Mouse (Mus musculus) limb, embryonic 10.5 days (tissue): ENCODE data around the gene Lekr1. TPM values are rescaled to one million over a fixed set of nuclear protein-coding genes. Genes with fewer than 3 reads are reported as not detected.

ENCODE experiments used
- DNase-seq: peaks from one replicate; pipeline ENCODE4 v3.0.0-alpha.2; 2017; ENCODE audit warnings: low spot score
- H3K27ac ChIP-seq: fragments of 300-500 bp; sonication (generic); 2 replicates; pipeline ENCODE4 v1.5.1; 2016; ENCODE audit warnings: mild to moderate bottlenecking
- H3K27me3 ChIP-seq: fragments of 300-500 bp; sonication (generic); 2 replicates; pipeline ENCODE4 v1.6.1; 2016; ENCODE audit warnings: low read depth, mild to moderate bottlenecking; ENCODE audit not compliant: poor library complexity, severe bottlenecking
- H3K36me3 ChIP-seq: fragments of 300-500 bp; sonication (generic); 2 replicates; pipeline ENCODE4 v1.6.1; 2016; ENCODE audit warnings: mild to moderate bottlenecking, moderate library complexity
- H3K4me1 ChIP-seq: fragments of 300-500 bp; sonication (generic); 2 replicates; pipeline ENCODE4 v1.6.1; 2016
- H3K4me3 ChIP-seq: fragments of 300-500 bp; sonication (generic); 2 replicates; pipeline ENCODE4 v1.5.1; 2016; ENCODE audit warnings: mild to moderate bottlenecking, moderate library complexity
- H3K9me3 ChIP-seq: fragments of 300-500 bp; sonication (generic); replicated peaks from 2 replicates; pipeline ENCODE4 v1.6.1; 2016; ENCODE audit warnings: mild to moderate bottlenecking
- WGBS: fragments of 180-500 bp; shearing (Covaris S2); methylation state at CpG from one replicate; pipeline ENCODE4 v1.1.7; 2016; 5-methylcytosine and 5-hydroxymethylcytosine counted together
- polyA plus RNA-seq: library from polyadenylated mRNA; unstranded; fragments of >200 nt; fragmentation: Nextera tagmentation; extraction: Ambion mirVana; gene quantifications from 2 replicates; pipeline ENCODE4 v1.2.1, GENCODE M21; 2016

Lekr1 gene
- polyA plus RNA-seq, 1 experiment from 2014 or later = 5.3 TPM

DNA sequence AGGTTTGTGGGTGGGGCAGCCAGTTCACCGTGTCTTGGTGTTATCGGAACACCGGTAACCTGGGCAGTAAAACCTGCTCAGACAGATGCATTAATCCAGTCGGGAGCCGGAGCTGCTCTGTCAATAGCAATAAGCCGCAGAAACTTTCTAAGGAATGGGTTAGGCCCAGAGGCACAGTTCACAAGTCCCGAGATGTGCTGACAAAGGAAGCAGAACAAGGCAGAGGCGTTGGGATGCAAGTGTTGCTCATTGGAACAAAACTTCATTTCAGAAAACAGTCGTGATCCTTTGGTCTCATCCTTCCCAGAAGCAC, 6.5 kb upstream of the Lekr1 start:
- 3% methylated on average over 9 of the region's 9 CpGs for WGBS
- Histone ChIP-seq H3K4me3 (peak overlapping the region; percentile 79), H3K36me3 (no peaks in the 10 kb centered on the region), H3K4me1 (peaks cover 31% of the 10 kb centered on the region), H3K9me3 (no peaks in the 10 kb centered on the region), H3K27ac (peak overlapping the region; percentile 94), H3K27me3 (peaks cover 20% of the 10 kb centered on the region)
- DNase-seq = no peak

DNA sequence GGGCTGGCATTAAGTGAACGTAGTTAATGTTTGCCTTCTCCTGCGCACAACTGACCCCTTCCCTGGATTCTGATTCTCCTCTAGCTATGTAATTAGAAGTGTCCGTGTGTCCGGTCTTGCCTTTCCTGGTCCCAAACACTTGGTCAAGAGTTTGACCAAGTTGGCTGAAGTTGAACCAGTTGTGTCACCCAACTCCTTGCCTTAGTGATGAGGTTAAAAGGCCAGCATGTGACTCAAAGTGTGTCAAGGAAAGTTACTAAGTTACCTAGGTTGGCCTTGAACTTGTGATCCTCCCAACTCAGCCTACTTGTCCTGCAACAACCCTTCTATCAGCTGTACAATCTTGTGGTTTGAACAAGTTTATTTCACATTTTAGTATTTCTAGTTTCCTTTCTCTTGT, 5.7 kb upstream of the Lekr1 start:
- 92% methylated on average over 4 of the region's 4 CpGs for WGBS
- H3K27ac ChIP-seq = no peak overlapping the region
- DNase-seq = no peak
- H3K36me3 ChIP-seq = no peaks in the 10 kb centered on the region
- H3K27me3 ChIP-seq = peaks cover 20% of the 10 kb centered on the region
- no peak overlapping the region for H3K4me3 ChIP-seq
- H3K9me3 ChIP-seq = no peaks in the 10 kb centered on the region
- H3K4me1 ChIP-seq = peaks cover 25% of the 10 kb centered on the region

DNA sequence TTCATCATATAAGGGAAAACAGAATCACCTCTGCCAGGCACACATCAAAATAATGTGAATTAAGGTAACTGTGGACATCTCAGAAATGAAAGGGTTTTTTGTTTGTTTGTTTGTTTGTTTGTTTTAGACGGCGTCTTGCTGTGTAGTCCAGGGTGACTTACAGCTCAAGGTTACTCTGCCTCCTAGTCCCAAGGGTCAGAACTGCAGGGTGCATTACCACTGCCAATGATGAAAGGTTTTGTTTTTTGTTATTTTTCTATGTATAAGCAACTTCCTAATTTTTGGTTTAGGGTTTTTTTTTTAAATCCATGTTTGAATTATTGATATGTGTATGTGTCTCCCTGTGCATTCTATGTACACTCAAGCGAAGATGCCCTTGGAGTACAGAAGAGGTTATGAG, 4.3 kb upstream of the Lekr1 start:
- no peak overlapping the region for H3K27ac ChIP-seq
- H3K27me3 ChIP-seq = peaks cover 14% of the 10 kb centered on the region
- peaks cover 32% of the 10 kb centered on the region for H3K4me1 ChIP-seq
- no peaks in the 10 kb centered on the region for H3K9me3 ChIP-seq
- no peak for DNase-seq
- WGBS = 88% methylated on average over 3 of the region's 3 CpGs
- H3K4me3 ChIP-seq = no peak overlapping the region
- no peaks in the 10 kb centered on the region for H3K36me3 ChIP-seq

DNA sequence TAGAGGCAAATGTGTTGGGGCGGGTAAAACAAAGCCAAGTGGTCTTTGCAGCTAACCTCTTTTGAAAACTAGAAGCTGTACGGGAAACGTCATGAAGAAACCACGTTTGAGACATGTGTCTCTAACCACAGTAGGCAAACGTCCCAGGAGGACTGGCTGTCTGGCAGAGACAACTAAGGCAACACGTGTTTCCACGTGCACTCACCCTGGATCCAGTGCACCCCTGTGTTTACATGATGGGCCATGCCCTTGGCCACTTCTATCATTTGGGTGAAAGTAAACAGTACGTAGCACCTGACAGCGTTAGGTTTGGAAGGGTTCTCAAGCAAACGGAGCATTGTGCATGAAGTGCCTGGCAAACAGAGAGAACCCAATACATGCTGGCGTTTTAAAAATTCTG, 2.9 kb upstream of the Lekr1 start:
- H3K27ac ChIP-seq = no peak overlapping the region
- no peaks in the 10 kb centered on the region for H3K9me3 ChIP-seq
- no peaks in the 10 kb centered on the region for H3K27me3 ChIP-seq
- no peak overlapping the region for H3K4me3 ChIP-seq
- no peak for DNase-seq
- no peaks in the 10 kb centered on the region for H3K36me3 ChIP-seq
- WGBS = 84% methylated on average over 11 of the region's 11 CpGs
- peaks cover 26% of the 10 kb centered on the region for H3K4me1 ChIP-seq

DNA sequence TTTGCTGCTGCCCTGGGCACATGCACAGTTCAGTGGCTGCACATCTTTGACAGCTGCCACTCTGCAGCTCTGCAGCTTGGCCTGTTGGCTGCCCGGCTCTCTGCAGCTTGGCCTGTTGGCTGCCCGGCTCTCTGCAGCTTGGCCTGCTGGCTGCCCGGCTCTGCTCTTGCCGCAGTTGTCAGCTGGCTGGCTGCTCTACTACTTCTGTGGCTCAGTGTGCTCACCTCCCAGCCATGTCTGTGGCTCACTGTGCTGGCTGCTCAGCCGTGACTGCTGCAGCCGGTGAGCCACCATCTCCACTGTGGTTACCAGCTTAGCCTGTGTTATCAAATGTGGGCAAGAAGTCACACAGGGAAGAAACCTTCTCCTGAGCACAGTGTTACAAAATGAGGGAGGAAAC, 4.2 kb downstream of the Lekr1 start:
- Histone ChIP-seq H3K4me1 (peaks cover 17% of the 10 kb centered on the region), H3K36me3 (no peaks in the 10 kb centered on the region), H3K4me3 (no peak overlapping the region), H3K9me3 (no peaks in the 10 kb centered on the region), H3K27me3 (no peaks in the 10 kb centered on the region), H3K27ac (peak overlapping the region; percentile 32; the same call in 1 of the 2 replicates)
- no peak for DNase-seq
- WGBS = 81% methylated on average over 6 of the region's 6 CpGs

DNA sequence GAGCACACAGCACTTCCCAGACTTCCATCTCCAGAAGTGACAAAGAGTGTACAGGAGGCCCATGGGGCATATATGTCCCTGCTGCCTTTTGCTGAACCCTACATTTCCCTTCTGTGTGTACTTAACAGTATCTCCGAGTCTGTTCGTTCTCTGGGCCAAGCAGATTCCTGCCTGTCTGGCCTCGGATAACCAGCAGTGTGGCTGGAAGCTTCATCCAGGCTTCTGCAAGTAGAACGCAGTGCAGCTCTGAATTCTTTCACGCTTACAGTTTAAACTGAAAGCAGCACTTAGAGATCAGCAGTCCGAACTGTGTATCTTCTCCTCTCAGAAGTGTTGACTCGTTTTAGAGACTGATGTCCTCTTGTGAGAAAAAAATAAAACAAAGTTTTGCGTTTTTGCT, 7.7 kb downstream of the Lekr1 start:
- Histone ChIP-seq H3K27ac (no peak overlapping the region), H3K36me3 (no peaks in the 10 kb centered on the region), H3K9me3 (no peaks in the 10 kb centered on the region), H3K4me1 (peaks cover 7% of the 10 kb centered on the region; the same call in 1 of the 2 replicates), H3K4me3 (no peak overlapping the region), H3K27me3 (no peaks in the 10 kb centered on the region)
- no peak for DNase-seq
- WGBS = 42% methylated on average over 8 of the region's 8 CpGs

DNA sequence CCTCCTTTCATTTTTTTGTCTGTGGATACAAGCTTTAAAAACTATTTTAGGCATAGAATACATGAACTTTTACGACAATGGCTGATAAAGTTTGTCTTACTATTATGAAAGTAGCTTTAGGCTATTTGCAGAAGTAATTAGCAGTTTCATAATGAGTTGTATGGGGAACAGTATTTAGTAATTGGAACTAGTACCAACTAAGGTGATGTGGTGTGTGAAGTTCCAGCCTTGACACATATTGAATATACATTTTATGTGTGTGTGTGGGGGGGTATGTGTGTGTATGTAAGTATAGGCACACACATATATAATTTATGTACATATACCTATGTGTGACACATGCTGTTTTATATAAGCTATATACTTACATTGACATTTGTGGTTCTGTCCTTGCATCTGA, 14.6 kb downstream of the Lekr1 start:
- Histone ChIP-seq H3K4me3 (no peak overlapping the region), H3K27ac (no peak overlapping the region), H3K27me3 (no peaks in the 10 kb centered on the region), H3K4me1 (no peaks in the 10 kb centered on the region), H3K36me3 (no peaks in the 10 kb centered on the region), H3K9me3 (no peaks in the 10 kb centered on the region)
- WGBS = 86% methylated on average over 1 of the region's 1 CpGs
- no peak for DNase-seq

DNA sequence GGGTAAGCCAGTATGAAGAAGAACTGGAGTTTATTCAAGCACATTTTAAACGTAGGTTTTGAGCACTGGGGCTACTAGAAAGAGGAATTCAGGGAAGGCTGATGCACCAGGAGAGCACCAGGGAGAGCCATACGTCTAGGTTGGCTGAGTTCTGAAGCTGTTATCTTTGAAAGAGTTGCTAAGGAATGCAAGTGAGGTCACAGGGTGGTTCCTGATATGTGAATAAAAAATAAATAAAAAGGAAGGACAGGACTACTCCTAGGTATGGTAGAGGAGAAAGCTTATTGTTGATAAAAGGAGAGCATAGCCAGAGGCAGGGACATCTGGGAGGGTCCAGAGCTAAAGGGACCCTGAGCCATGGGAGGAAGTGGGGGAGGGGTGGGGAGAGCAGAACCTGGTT, 23.7 kb downstream of the Lekr1 start:
- no peaks in the 10 kb centered on the region for H3K9me3 ChIP-seq
- DNase-seq = no peak
- no peak overlapping the region for H3K4me3 ChIP-seq
- WGBS = 39% methylated on average over 2 of the region's 2 CpGs
- no peak overlapping the region for H3K27ac ChIP-seq
- no peaks in the 10 kb centered on the region for H3K27me3 ChIP-seq
- H3K36me3 ChIP-seq = no peaks in the 10 kb centered on the region
- peaks cover 3% of the 10 kb centered on the region; the same call in 1 of the 2 replicates for H3K4me1 ChIP-seq

DNA sequence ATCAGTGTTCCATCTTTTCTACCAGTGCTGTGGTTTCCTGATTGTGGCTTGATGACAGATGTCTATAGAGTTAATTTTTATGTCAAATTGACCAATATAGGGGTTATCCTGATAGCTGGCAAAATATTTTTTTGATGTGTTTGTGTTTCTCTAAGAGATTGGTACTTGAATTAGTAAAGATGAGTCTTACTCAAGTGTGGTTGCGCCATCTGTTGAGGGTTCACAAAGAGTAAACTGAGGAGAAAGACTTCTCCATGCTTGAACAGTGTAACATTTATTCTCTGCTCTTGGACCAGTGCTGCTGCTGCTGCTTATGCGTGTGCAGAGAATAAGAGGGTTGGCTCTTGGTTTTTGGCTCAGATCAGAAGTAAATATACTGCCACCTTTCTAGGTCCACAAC, 24.8 kb downstream of the Lekr1 start:
- H3K36me3 ChIP-seq = no peaks in the 10 kb centered on the region
- no peaks in the 10 kb centered on the region for H3K27me3 ChIP-seq
- DNase-seq = no peak
- no peak overlapping the region for H3K4me3 ChIP-seq
- H3K27ac ChIP-seq = no peak overlapping the region
- H3K9me3 ChIP-seq = no peaks in the 10 kb centered on the region
- 92% methylated on average over 2 of the region's 2 CpGs for WGBS
- peaks cover 3% of the 10 kb centered on the region; the same call in 1 of the 2 replicates for H3K4me1 ChIP-seq

DNA sequence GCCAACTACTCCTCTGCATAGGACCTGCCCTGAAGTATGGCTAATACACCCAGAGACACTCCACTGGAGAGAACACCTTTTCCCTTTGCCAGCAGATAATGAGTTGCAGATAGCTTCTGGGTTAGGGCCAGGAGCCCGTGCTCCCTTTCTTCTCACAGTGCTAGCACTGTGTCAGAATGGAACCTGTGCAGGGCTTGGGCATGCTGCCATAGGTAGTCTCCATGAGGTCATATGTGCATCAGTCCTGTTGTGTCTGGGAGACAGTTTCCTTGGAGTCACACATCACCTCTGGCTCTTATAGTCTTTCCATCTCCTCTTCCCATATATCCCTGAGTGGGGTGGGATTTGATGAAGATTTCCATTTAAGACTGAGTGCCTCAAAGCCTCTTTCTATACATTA, 33.7 kb downstream of the Lekr1 start:
- Histone ChIP-seq H3K27me3 (no peaks in the 10 kb centered on the region), H3K27ac (no peak overlapping the region), H3K9me3 (no peaks in the 10 kb centered on the region), H3K36me3 (no peaks in the 10 kb centered on the region), H3K4me3 (no peak overlapping the region), H3K4me1 (no peaks in the 10 kb centered on the region)
- 80% methylated on average over 1 of the region's 1 CpGs for WGBS
- DNase-seq = no peak

DNA sequence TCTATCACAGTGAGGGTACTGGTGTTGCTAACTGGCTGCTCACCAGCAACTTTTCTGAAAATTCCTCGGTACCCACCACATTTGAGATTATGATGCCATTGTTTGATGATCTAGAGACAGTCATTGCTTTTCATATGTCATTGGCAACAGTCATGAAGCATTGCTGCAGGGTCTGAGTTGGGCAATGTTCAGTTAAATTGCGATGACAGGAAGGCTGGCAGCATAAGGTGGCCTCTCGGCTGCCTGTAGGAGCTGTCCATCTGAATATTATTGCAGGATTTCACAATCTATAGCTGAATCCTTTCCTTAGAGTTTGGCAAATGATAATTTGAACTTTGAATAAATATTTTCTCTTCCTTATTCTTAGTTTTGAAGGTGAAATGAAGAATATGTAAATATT, 48.3 kb downstream of the Lekr1 start:
- Histone ChIP-seq H3K27me3 (no peaks in the 10 kb centered on the region), H3K36me3 (no peaks in the 10 kb centered on the region), H3K4me3 (no peak overlapping the region), H3K4me1 (no peaks in the 10 kb centered on the region), H3K27ac (no peak overlapping the region), H3K9me3 (no peaks in the 10 kb centered on the region)
- 92% methylated on average over 3 of the region's 3 CpGs for WGBS
- DNase-seq = no peak

DNA sequence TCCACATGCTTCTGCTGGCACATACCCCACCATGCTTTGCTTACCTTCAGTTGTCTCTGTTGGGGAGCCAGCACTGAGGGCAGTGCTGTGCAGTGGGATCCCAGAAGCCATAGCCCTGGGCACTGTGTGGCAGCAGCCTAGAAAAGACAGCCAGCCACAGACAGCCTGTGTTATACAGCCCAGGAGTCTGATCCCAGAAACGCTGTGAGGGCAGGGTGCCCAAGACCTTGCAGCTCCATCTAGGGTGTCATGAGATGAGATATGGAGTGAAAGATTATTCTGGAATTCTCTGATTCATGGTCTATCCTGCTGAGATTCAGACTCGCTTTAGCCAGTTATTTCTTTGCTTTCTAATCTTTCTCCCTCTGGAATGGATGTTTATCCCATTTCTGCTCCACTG, 51.4 kb downstream of the Lekr1 start:
- no peaks in the 10 kb centered on the region for H3K36me3 ChIP-seq
- no peaks in the 10 kb centered on the region for H3K4me1 ChIP-seq
- H3K9me3 ChIP-seq = no peaks in the 10 kb centered on the region
- WGBS = 90% methylated on average over 2 of the region's 2 CpGs
- no peak overlapping the region for H3K4me3 ChIP-seq
- H3K27me3 ChIP-seq = no peaks in the 10 kb centered on the region
- H3K27ac ChIP-seq = no peak overlapping the region
- no peak for DNase-seq

DNA sequence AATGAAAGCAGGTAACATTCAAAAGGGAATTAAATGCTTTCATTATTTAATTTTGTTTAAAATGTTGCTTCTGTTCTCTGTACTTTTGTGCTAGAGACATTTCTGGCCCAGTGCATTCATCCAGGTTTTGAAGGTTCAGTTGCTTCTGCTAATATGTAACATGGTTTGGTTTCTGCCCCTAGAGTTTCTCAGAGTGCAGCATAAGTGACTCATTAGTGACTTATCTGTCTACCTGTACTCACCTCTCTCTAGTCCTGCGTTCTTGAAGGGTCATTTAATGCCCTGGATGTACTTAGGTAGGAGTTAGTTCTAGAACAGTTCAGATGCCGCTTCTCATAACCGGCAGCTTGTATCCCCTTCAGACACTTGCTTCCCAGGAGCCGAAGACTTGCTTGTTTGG, 56.9 kb downstream of the Lekr1 start:
- WGBS = 88% methylated on average over 4 of the region's 4 CpGs
- no peak for DNase-seq
- H3K9me3 ChIP-seq = no peaks in the 10 kb centered on the region
- H3K4me1 ChIP-seq = no peaks in the 10 kb centered on the region
- H3K27ac ChIP-seq = no peak overlapping the region
- no peak overlapping the region for H3K4me3 ChIP-seq
- H3K36me3 ChIP-seq = no peaks in the 10 kb centered on the region
- H3K27me3 ChIP-seq = no peaks in the 10 kb centered on the region

DNA sequence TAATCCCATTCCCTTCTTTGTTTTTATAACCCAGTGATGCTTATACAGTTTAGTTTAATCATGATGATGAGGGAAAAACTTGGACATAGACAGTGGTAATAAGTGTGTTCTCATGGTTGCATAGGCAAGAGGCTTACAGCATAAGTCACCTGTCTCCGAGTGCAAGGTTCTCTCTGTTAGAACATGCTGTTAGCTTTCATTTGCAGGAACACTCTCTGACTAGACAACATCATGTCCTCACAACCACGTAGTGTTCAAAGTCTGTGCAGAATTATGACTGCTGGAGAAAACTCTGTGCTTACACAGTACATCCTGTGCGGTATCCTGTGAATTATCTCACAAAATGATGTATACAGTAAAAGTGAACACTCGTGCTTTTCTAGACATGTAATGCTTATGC, 57.6 kb downstream of the Lekr1 start:
- Histone ChIP-seq H3K4me1 (no peaks in the 10 kb centered on the region), H3K27me3 (no peaks in the 10 kb centered on the region), H3K4me3 (no peak overlapping the region), H3K36me3 (no peaks in the 10 kb centered on the region), H3K27ac (no peak overlapping the region), H3K9me3 (no peaks in the 10 kb centered on the region)
- 88% methylated on average over 4 of the region's 4 CpGs for WGBS
- no peak for DNase-seq
